8 mouse cellular contexts compared by ENCODE assay signal in the genomic region with DNA sequence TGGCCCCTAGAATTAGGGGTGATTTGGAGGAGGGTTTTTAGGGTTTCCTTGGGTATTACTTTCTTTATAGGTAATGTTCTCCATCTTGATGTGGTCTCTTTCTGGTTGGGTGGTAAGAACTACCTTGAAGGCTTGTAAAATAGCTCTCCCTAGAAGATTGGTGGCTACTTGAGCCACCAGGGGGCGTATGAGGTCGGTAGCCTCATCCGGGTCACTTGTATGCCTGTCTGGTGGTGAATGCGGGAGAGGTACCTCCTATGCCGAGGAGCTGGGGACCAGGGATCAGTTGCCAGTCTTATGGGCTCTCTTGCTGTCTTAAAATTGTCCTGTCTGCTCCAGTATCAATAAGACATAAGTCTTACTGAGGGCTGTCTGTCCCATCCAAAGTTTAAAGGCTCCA. TPM values are rescaled to one million over a fixed set of nuclear protein-coding genes. Genes with fewer than 3 reads are reported as not detected.
DNase-seq lines count a peak whose midpoint lies in the region; ATAC-seq and TF ChIP-seq lines count a peak whose summit lies in the region.

No protein-coding gene starts in this region.

- H3K4me2 ChIP-seq in forebrain, embryonic 16.5 days (ENCODE audit: low read length) = no peak overlapping the region
- peak overlapping the region; percentile 7; the same call in 1 of the 2 replicates for H3K4me2 ChIP-seq in embryonic facial prominence, embryonic 12.5 days (replicated peaks)
- H3K4me2 ChIP-seq in limb, embryonic 14.5 days (replicated peaks; ENCODE audit: low read depth, low read length, severe bottlenecking) = peak overlapping the region; percentile 23; the same call in 1 of the 2 replicates
- no peak overlapping the region for H3K4me2 ChIP-seq in stomach, postnatal 0 days (replicated peaks; ENCODE audit: low read depth)

- 23% methylated on average over 5 of the region's 5 CpGs for WGBS in forebrain, embryonic 10.5 days
- WGBS in forebrain, embryonic 16.5 days = 23% methylated on average over 5 of the region's 5 CpGs
- WGBS in embryonic facial prominence, embryonic 12.5 days = 17% methylated on average over 5 of the region's 5 CpGs
- 7% methylated on average over 5 of the region's 5 CpGs for WGBS in limb, embryonic 14.5 days
- 12% methylated on average over 5 of the region's 5 CpGs for WGBS in stomach, postnatal 0 days

- peaks cover 26% of the 10 kb centered on the region for H3K4me1 ChIP-seq in forebrain, embryonic 10.5 days
- peaks cover 7% of the 10 kb centered on the region for H3K4me1 ChIP-seq in forebrain, embryonic 16.5 days (replicated peaks; ENCODE audit: control insufficient read depth, insufficient read depth, low read length)
- 0 out of 2 replicates have a peak, but pooled peaks cover 3% of the 10 kb centered on the region for H3K4me1 ChIP-seq in embryonic facial prominence, embryonic 12.5 days
- peaks cover 9% of the 10 kb centered on the region; the same call in 1 of the 2 replicates for H3K4me1 ChIP-seq in limb, embryonic 14.5 days (ENCODE audit: control insufficient read depth, insufficient read depth, low read length)
- peaks cover 4% of the 10 kb centered on the region; the same call in 1 of the 2 replicates for H3K4me1 ChIP-seq in stomach, postnatal 0 days (replicated peaks; ENCODE audit: control insufficient read depth, insufficient read depth)

- H3K27me3 ChIP-seq in forebrain, embryonic 10.5 days (ENCODE audit: poor library complexity, severe bottlenecking) = peaks cover 35% of the 10 kb centered on the region
- H3K27me3 ChIP-seq in forebrain, embryonic 16.5 days (replicated peaks; ENCODE audit: control insufficient read depth, insufficient read depth, low read length) = no peaks in the 10 kb centered on the region
- peaks cover 19% of the 10 kb centered on the region for H3K27me3 ChIP-seq in embryonic facial prominence, embryonic 12.5 days
- no peaks in the 10 kb centered on the region for H3K27me3 ChIP-seq in limb, embryonic 14.5 days (ENCODE audit: control insufficient read depth, insufficient read depth, low read length)
- H3K27me3 ChIP-seq in stomach, postnatal 0 days (ENCODE audit: control insufficient read depth, insufficient read depth, low read length) = no peaks in the 10 kb centered on the region

- no peak overlapping the region; the same call in 1 of the 2 replicates for H3K27ac ChIP-seq in forebrain, embryonic 10.5 days
- no peak overlapping the region for H3K27ac ChIP-seq in forebrain, embryonic 16.5 days (ENCODE audit: low read length)
- H3K27ac ChIP-seq in embryonic facial prominence, embryonic 12.5 days = no peak overlapping the region
- no peak overlapping the region; the same call in 1 of the 2 replicates for H3K27ac ChIP-seq in limb, embryonic 14.5 days (replicated peaks; ENCODE audit: low read depth, low read length)
- no peak overlapping the region for H3K27ac ChIP-seq in stomach, postnatal 0 days (replicated peaks)

- H3K9me3 ChIP-seq in forebrain, embryonic 10.5 days = no peaks in the 10 kb centered on the region
- no peaks in the 10 kb centered on the region for H3K9me3 ChIP-seq in forebrain, embryonic 16.5 days (ENCODE audit: control insufficient read depth, low read length)
- no peaks in the 10 kb centered on the region for H3K9me3 ChIP-seq in embryonic facial prominence, embryonic 12.5 days
- H3K9me3 ChIP-seq in limb, embryonic 14.5 days (ENCODE audit: control insufficient read depth, low read length) = no peaks in the 10 kb centered on the region
- H3K9me3 ChIP-seq in stomach, postnatal 0 days (ENCODE audit: control insufficient read depth, low read length) = no peaks in the 10 kb centered on the region

- ATAC-seq in forebrain, embryonic 16.5 days = no peak
- ATAC-seq in embryonic facial prominence, embryonic 12.5 days (ENCODE audit: insufficient number of reproducible peaks, insufficient read depth, low FRiP score, low TSS enrichment) = no peak
- ATAC-seq in limb, embryonic 14.5 days (ENCODE audit: low FRiP score, low read depth) = no peak; the same call in 1 of the 2 replicates
- no peak for ATAC-seq in stomach, postnatal 0 days (ENCODE audit: low FRiP score, low TSS enrichment)

- no peak overlapping the region for H3K4me3 ChIP-seq in forebrain, embryonic 10.5 days
- H3K4me3 ChIP-seq in forebrain, embryonic 16.5 days (replicated peaks; ENCODE audit: low read length) = no peak overlapping the region
- no peak overlapping the region for H3K4me3 ChIP-seq in embryonic facial prominence, embryonic 12.5 days
- no peak overlapping the region for H3K4me3 ChIP-seq in limb, embryonic 14.5 days (replicated peaks; ENCODE audit: low read length)
- no peak overlapping the region for H3K4me3 ChIP-seq in stomach, postnatal 0 days (ENCODE audit: low read depth, low read length)

- TF ChIP-seq CTCF in stomach, postnatal 0 days (IDR thresholded peaks at IDR 0.05; ENCODE audit: low read depth) = peak; percentile 77

- peak; percentile 48 for DNase-seq in forebrain, embryonic 10.5 days (ENCODE audit: extremely low spot score, low spot score)
- DNase-seq in right cerebral cortex, postnatal 4 days = peak; percentile 40
- DNase-seq in right cerebral cortex, postnatal 36 days (ENCODE audit: low spot score in 2 of 2) = no peak
- peak; percentile 56 for DNase-seq in limb, embryonic 14.5 days (ENCODE audit: low spot score)
- DNase-seq in stomach, postnatal 0 days (ENCODE audit: low spot score) = peak; percentile 73
- no peak for DNase-seq in ovary, adult 18-20 months (ENCODE audit: low spot score)

- no peak for TF ChIP-seq EP300 in stomach, postnatal 0 days (optimal IDR thresholded peaks at IDR 0.05)

- no peaks in the 10 kb centered on the region for H3K36me3 ChIP-seq in forebrain, embryonic 10.5 days (replicated peaks)
- no peaks in the 10 kb centered on the region for H3K36me3 ChIP-seq in forebrain, embryonic 16.5 days (ENCODE audit: control insufficient read depth, insufficient read depth)
- H3K36me3 ChIP-seq in embryonic facial prominence, embryonic 12.5 days = no peaks in the 10 kb centered on the region
- H3K36me3 ChIP-seq in limb, embryonic 14.5 days (ENCODE audit: control insufficient read depth, insufficient read depth, low read length) = no peaks in the 10 kb centered on the region
- H3K36me3 ChIP-seq in stomach, postnatal 0 days (ENCODE audit: control insufficient read depth, insufficient read depth, low read length) = no peaks in the 10 kb centered on the region

- no peak overlapping the region for H3K9ac ChIP-seq in forebrain, embryonic 16.5 days (replicated peaks; ENCODE audit: low read depth, low read length)
- H3K9ac ChIP-seq in embryonic facial prominence, embryonic 12.5 days = no peak overlapping the region
- no peak overlapping the region for H3K9ac ChIP-seq in limb, embryonic 14.5 days (ENCODE audit: low read depth, low read length, severe bottlenecking)
- no peak overlapping the region for H3K9ac ChIP-seq in stomach, postnatal 0 days (ENCODE audit: low read length)

- no peak for TF ChIP-seq POLR2A in limb, embryonic 14.5 days (IDR thresholded peaks at IDR 0.05; ENCODE audit: borderline replicate concordance, extremely low read depth, insufficient read depth, insufficient read length)

RNA-seq across cellular contexts. Expression of a gene that starts 7.2 kb away (rescaled TPM):
- polyA plus RNA-seq in forebrain, embryonic 10.5 days (2016; fragmentation: Nextera tagmentation; extraction: Ambion mirVana) = not detected in 2 replicates
- 0.20 TPM in 1 of 2 replicates, not detected in the other for polyA plus RNA-seq in forebrain, embryonic 16.5 days (2015; fragmentation: Nextera tagmentation; extraction: Ambion mirVana)
- not detected in 2 replicates for polyA plus RNA-seq in embryonic facial prominence, embryonic 12.5 days (2016; fragmentation: Nextera tagmentation; extraction: Ambion mirVana)
- 0.15 and 0.47 TPM in 2 replicates for polyA plus RNA-seq in limb, embryonic 14.5 days (2012; rRNA removed)
- polyA plus RNA-seq in limb, embryonic 14.5 days (2014; fragmentation: Nextera tagmentation; extraction: Ambion mirVana) = 0.18 TPM in 1 of 2 replicates, not detected in the other
- polyA plus RNA-seq in stomach, postnatal 0 days (2015; fragmentation: Nextera tagmentation; extraction: Ambion mirVana) = 0.30 and 0.33 TPM in 2 replicates

RNA-seq across cellular contexts. Expression of a gene that starts 9.1 kb away (rescaled TPM):
- 0.49 and 0.87 TPM in 2 replicates for polyA plus RNA-seq in forebrain, embryonic 10.5 days (2016; fragmentation: Nextera tagmentation; extraction: Ambion mirVana)
- 0.61 and 1.1 TPM in 2 replicates for polyA plus RNA-seq in forebrain, embryonic 16.5 days (2015; fragmentation: Nextera tagmentation; extraction: Ambion mirVana)
- polyA plus RNA-seq in embryonic facial prominence, embryonic 12.5 days (2016; fragmentation: Nextera tagmentation; extraction: Ambion mirVana) = 1.1 and 1.2 TPM in 2 replicates
- polyA plus RNA-seq in limb, embryonic 14.5 days (2012; rRNA removed) = 3.5 and 4.5 TPM in 2 replicates
- 2.5 and 3.2 TPM in 2 replicates for polyA plus RNA-seq in limb, embryonic 14.5 days (2014; fragmentation: Nextera tagmentation; extraction: Ambion mirVana)
- polyA plus RNA-seq in stomach, postnatal 0 days (2015; fragmentation: Nextera tagmentation; extraction: Ambion mirVana) = 2.3 and 2.7 TPM in 2 replicates

RNA-seq across cellular contexts. Expression of a gene that starts 16.4 kb away (rescaled TPM):
- polyA plus RNA-seq in forebrain, embryonic 10.5 days (2016; fragmentation: Nextera tagmentation; extraction: Ambion mirVana) = 74.4 and 84.1 TPM in 2 replicates
- polyA plus RNA-seq in forebrain, embryonic 16.5 days (2015; fragmentation: Nextera tagmentation; extraction: Ambion mirVana) = 100 and 121 TPM in 2 replicates
- polyA plus RNA-seq in embryonic facial prominence, embryonic 12.5 days (2016; fragmentation: Nextera tagmentation; extraction: Ambion mirVana) = 134 and 142 TPM in 2 replicates
- polyA plus RNA-seq in limb, embryonic 14.5 days (2012; rRNA removed) = 163 and 236 TPM in 2 replicates
- polyA plus RNA-seq in limb, embryonic 14.5 days (2014; fragmentation: Nextera tagmentation; extraction: Ambion mirVana) = 151 and 171 TPM in 2 replicates
- 66.7 and 83.8 TPM in 2 replicates for polyA plus RNA-seq in stomach, postnatal 0 days (2015; fragmentation: Nextera tagmentation; extraction: Ambion mirVana)

RNA-seq across cellular contexts. Expression of a gene that starts 30.9 kb away (rescaled TPM):
- polyA plus RNA-seq in forebrain, embryonic 10.5 days (2016; fragmentation: Nextera tagmentation; extraction: Ambion mirVana) = 166 and 170 TPM in 2 replicates
- polyA plus RNA-seq in forebrain, embryonic 16.5 days (2015; fragmentation: Nextera tagmentation; extraction: Ambion mirVana) = 116 and 141 TPM in 2 replicates
- polyA plus RNA-seq in embryonic facial prominence, embryonic 12.5 days (2016; fragmentation: Nextera tagmentation; extraction: Ambion mirVana) = 185 and 195 TPM in 2 replicates
- 213 and 279 TPM in 2 replicates for polyA plus RNA-seq in limb, embryonic 14.5 days (2012; rRNA removed)
- 94.4 and 103 TPM in 2 replicates for polyA plus RNA-seq in limb, embryonic 14.5 days (2014; fragmentation: Nextera tagmentation; extraction: Ambion mirVana)
- 37.4 and 39.3 TPM in 2 replicates for polyA plus RNA-seq in stomach, postnatal 0 days (2015; fragmentation: Nextera tagmentation; extraction: Ambion mirVana)

RNA-seq across cellular contexts. Expression of a gene that starts 35.1 kb away (rescaled TPM):
- 40.5 and 49.3 TPM in 2 replicates for polyA plus RNA-seq in forebrain, embryonic 10.5 days (2016; fragmentation: Nextera tagmentation; extraction: Ambion mirVana)
- polyA plus RNA-seq in forebrain, embryonic 16.5 days (2015; fragmentation: Nextera tagmentation; extraction: Ambion mirVana) = 60.3 and 65.7 TPM in 2 replicates
- 59.5 and 70.4 TPM in 2 replicates for polyA plus RNA-seq in embryonic facial prominence, embryonic 12.5 days (2016; fragmentation: Nextera tagmentation; extraction: Ambion mirVana)
- 47.6 and 59.8 TPM in 2 replicates for polyA plus RNA-seq in limb, embryonic 14.5 days (2012; rRNA removed)
- 64.1 and 68.7 TPM in 2 replicates for polyA plus RNA-seq in limb, embryonic 14.5 days (2014; fragmentation: Nextera tagmentation; extraction: Ambion mirVana)
- polyA plus RNA-seq in stomach, postnatal 0 days (2015; fragmentation: Nextera tagmentation; extraction: Ambion mirVana) = 23.3 and 25.2 TPM in 2 replicates

Comparison
In these comparisons a context has a peak if more than half of its experiments do, and no peak if none do; other contexts are left out.
1. DNase-seq: peak in forebrain, embryonic 10.5 days (single experiment), right cerebral cortex, postnatal 4 days (single experiment), limb, embryonic 14.5 days (single experiment) and stomach, postnatal 0 days (single experiment); none in right cerebral cortex, postnatal 36 days (0 of 2) and ovary, adult 18-20 months (single experiment).
2. H3K4me2 ChIP-seq: peak in embryonic facial prominence, embryonic 12.5 days (single experiment) and limb, embryonic 14.5 days (single experiment); none in forebrain, embryonic 16.5 days (single experiment) and stomach, postnatal 0 days (single experiment).